Mouse (Mus musculus) fibroblast of lung, adult 2 months (primary cell): ENCODE measurements at regions not wholly inside any gene's neighbourhood (a gene's known extent, or its start where the extent isn't known, plus 50 kb on each side); places are given as distances from the start of the nearest gene placed in this dataset.

Source experiments
- DNase-seq: peaks from one replicate; pipeline ENCODE4 v3.0.0-alpha.2; 2011; ENCODE audit warnings: low read depth

GRCm38 (mm10) chr16:24255037-24255436 is 138.3 kb upstream of the Lpp start:
- DNase-seq = no peak

- DNase-seq = no peak
Measured at GRCm38 (mm10) chr16:24254590-24254989, 138.7 kb upstream of the Lpp start.

- no peak for DNase-seq
Measured at GRCm38 (mm10) chr16:24254143-24254542, 139.2 kb upstream of the Lpp start.

GRCm38 (mm10) chr16:24247291-24247690 is 146.0 kb upstream of the Lpp start:
- peak; percentile 75 for DNase-seq

GRCm38 (mm10) chr16:24238075-24238555 is 155.2 kb upstream of the Lpp start:
- peak; percentile 90 for DNase-seq

GRCm38 (mm10) chr16:24237425-24237824 is 155.9 kb upstream of the Lpp start:
- DNase-seq = no peak

- no peak for DNase-seq
Measured at GRCm38 (mm10) chr16:24237013-24237412, 156.3 kb upstream of the Lpp start.

- no peak for DNase-seq
Measured at GRCm38 (mm10) chr16:24236511-24236910, 156.8 kb upstream of the Lpp start.

GRCm38 (mm10) chr16:24234795-24235194 is 158.5 kb upstream of the Lpp start:
- DNase-seq = no peak

- DNase-seq = no peak
Measured at GRCm38 (mm10) chr16:24232001-24232530, 161.2 kb upstream of the Lpp start.

GRCm38 (mm10) chr16:24231506-24231905 is 161.8 kb upstream of the Lpp start:
- no peak for DNase-seq

- DNase-seq = no peak
Measured at GRCm38 (mm10) chr16:24229002-24229607, 164.2 kb upstream of the Lpp start.

GRCm38 (mm10) chr16:24225897-24226296 is 167.4 kb upstream of the Lpp start:
- no peak for DNase-seq

- DNase-seq = no peak
Measured at GRCm38 (mm10) chr16:24225090-24225489, 168.2 kb upstream of the Lpp start.

- DNase-seq = no peak
Measured at GRCm38 (mm10) chr16:24223901-24224300, 169.4 kb upstream of the Lpp start.

GRCm38 (mm10) chr16:24223527-24223880 is 169.8 kb upstream of the Lpp start:
- DNase-seq = no peak

GRCm38 (mm10) chr16:24222759-24223526 is 170.4 kb upstream of the Lpp start:
- no peak for DNase-seq

- no peak for DNase-seq
Measured at GRCm38 (mm10) chr16:24221992-24222391, 171.3 kb upstream of the Lpp start.

- no peak for DNase-seq
Measured at GRCm38 (mm10) chr16:24220613-24221012, 172.7 kb upstream of the Lpp start.

- DNase-seq = no peak
Measured at GRCm38 (mm10) chr16:24219691-24220090, 173.6 kb upstream of the Lpp start.

- no peak for DNase-seq
Measured at GRCm38 (mm10) chr16:24218850-24219185, 174.5 kb upstream of the Lpp start.

- DNase-seq = no peak
Measured at GRCm38 (mm10) chr16:24218162-24218849, 175.0 kb upstream of the Lpp start.

GRCm38 (mm10) chr16:24216828-24217227 is 176.5 kb upstream of the Lpp start:
- no peak for DNase-seq
